Mouse (Mus musculus) yolk sac, embryonic 10.5 days (tissue): ENCODE results near the gene Ttc27.
"Not testable (repeated sequence)": the region's sequence is repeated elsewhere in the genome, so short reads cannot be mapped to it uniquely, and the experiment has no call there.

Experiments
- DNase-seq: peaks from one replicate; pipeline ENCODE4 v3.0.0-alpha.2; 2017; ENCODE audit warnings: low spot score

The Ttc27 gene

DNA sequence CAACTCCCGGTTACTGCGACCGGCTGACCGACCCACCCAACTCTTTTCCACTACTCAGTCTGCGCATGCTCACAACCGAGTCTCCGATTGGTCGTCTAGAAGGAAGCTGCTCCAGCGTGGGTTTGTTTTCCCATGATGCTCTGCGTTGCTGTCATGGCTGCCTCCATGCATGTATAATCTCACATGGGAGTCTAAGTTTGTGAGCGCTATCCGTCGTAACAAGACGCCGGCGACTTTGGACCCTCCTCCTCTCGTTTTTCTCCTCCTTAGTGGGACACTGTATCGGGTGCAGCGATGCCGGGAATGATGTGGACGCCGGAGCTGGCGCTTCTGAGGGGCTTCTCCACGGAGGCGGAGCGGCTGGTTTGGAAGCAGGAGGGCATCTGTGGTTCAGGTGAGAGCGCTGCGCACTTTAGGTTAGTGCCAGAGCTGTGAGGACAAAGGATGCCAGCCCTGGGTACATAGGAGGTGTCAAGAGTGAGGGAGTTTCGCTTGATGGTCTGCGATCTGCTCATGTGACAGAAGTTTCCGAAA, at the start of gene Ttc27:
TSS of gene Ttc27 (plus strand) at position 115 of the 534 bp plus-strand sequence.
- DNase-seq, result peak; percentile 94

- DNase-seq, result no peak
Measured at GRCm38 (mm10) chr17:74668010-74668409, 49.5 kb upstream of the Ttc27 start.

DNA sequence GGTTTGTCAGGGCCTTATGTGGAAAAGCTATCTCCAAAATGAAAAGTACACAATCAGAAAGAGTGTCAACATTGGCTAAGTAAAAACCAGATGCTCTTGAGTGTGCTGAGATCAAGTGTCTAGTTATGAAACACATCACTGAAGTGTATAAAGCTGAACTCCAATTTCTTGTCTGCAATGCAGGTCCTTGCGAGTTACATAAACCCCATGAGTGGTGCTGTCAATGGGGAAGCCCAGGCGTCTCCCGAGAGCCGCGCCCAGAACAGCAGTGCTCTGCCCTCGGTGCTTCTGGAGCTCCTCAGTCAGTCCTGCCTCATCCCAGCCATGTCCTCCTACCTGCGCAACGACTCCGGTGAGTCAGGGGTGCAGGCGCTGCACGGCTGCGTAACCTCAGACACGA, 47.5 kb upstream of the Ttc27 start:
- no peak for DNase-seq

DNA sequence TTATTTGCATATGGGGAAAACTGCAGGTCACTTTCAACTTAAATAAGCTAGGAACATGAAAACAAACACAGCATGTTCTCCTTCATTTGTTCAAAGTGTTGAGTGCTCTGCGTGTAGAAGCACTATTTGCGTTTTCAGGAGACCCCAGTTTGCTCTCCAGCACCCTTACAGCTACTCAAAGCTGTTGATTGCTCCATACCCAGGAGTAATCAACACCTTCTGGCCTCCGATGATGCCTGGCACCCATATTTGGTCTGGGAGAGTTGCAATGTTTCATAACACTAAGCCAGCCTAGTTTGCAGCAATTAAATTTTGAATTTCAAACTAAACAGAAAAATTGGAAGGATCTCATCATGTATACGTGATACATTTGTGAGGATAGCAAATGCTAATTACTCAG, 45.1 kb upstream of the Ttc27 start:
- no peak for DNase-seq

- no peak for DNase-seq
Measured at GRCm38 (mm10) chr17:74673251-74673650, 44.3 kb upstream of the Ttc27 start.

DNA sequence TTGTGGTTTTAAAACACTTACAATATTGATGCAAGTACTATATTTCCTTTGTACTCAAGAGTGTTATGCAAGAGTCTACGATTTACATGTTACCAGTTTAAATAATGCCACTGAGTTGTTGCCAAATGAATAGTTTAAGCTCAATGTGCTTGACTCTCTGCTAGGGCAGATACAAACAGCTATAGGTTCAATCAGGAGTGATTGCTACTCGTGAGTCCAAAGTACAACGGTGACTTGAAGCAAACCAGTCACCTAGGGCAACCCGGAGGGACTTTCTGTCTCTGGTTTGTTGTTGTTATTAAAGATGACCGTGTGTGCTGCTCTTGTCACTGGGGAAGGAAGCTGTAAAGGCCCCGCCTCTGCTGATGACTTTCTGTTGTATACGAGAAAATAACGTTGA, 39.5 kb upstream of the Ttc27 start:
- peak; percentile 19 for DNase-seq

DNA sequence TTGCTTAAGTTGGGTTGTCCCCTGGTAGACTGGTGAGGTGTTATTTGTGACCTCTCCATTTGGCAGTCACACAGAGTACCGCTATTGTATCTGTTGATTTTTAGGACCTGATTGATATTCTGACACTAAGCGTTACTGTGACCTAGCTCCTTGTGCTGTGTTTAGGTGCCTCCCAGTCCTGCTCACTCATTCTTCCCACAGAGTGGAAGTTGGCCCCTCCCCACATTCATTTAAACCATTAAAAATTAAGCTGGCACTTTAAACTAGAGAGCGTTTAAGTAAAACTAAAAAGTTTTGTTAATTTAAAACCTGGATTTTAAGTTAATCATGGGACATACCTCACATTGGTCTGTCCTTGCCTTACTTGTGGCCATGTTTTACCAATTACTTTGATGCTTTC, 32.6 kb upstream of the Ttc27 start:
- no peak for DNase-seq

DNA sequence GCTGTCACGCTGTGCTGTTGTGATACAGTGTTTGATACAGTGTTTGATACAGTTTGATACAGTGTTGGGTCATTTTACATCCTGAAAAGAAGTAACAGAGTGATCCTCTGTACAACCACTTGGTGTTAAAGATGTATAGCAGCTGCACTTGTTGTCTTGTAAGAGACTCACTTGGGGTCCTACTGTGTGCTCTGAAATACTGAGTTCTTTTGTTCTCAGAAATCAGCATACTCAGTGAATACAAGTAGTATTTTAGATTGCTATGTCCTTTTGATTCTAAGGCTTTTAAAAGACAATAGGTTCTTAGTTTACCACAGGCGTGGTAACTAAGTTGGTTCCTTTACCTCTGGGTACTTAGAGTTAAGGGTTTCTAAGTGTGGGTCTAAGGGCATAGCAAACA, 29.0 kb upstream of the Ttc27 start:
- DNase-seq, result no peak

GRCm38 (mm10) chr17:74689406-74689805, 28.1 kb upstream of the Ttc27 start:
- DNase-seq, result peak; percentile 18

DNA sequence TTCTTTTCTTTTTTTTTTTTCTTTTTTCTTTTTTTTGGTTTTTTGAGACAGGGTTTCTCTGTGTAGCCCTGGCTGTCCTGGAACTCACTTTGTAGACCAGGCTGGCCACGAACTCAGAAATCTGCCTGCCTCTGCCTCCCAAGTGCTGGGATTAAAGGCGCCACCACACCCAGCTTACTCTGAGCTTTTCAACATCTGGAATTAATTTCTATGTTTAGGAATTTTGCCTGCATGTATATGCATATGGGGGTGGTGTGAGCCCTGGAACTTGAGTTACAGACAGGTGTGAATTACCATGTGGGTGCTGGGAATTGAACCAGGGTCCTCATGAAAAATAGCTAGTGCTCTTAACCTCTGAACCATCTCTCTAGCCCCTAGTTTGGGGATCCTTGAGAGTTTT, 15.9 kb upstream of the Ttc27 start:
- DNase-seq, result not testable (repeated sequence)

- DNase-seq, result no peak
Measured at GRCm38 (mm10) chr17:74705480-74705879, 12.1 kb upstream of the Ttc27 start.

DNA sequence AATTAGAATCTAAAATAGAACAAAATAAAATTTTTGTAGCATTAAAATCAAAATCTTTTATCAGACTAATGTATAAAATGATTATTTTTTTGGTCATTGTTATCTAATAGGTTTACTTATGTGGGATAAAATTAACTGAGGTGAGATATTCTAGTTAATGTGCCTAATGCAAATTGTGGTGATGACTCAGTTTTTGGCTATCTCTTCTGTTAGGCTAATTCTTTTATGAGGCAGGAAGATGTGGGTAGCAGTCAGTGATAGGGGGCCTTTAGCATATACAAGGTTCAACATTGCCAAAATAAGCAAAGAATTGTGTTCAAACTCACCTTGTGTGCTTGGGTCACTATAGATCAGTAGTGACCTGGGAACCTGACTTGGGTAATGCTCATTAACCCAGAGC, 10.9 kb upstream of the Ttc27 start:
- no peak for DNase-seq

DNA sequence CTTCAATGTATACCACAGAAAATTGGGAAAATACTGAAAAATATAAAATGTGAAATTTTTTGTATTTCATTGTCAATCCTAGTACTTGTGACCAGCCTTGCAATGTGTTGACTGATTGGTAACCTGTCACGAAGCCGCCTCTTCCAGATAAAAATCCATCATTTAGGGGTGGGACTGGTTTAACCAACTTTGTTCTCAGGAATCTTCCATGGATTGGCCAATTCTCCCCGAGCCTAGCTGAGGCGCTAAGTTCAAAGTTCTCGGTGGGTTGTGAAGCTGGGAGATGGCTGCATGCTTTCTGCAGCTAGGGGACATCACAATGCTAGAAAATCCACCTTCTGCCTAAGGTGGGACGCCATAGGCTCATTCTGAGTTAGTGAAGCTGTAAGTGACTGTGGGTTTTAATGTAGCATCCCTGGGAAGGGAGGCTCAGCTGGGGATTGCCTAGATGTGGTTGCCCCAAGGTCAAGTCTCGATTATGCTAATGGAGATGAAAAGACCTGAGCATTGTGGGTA, 9.8 kb upstream of the Ttc27 start:
- DNase-seq, result no peak

- DNase-seq, result peak; percentile 11
Measured at GRCm38 (mm10) chr17:74710731-74711130, 6.8 kb upstream of the Ttc27 start.

DNA sequence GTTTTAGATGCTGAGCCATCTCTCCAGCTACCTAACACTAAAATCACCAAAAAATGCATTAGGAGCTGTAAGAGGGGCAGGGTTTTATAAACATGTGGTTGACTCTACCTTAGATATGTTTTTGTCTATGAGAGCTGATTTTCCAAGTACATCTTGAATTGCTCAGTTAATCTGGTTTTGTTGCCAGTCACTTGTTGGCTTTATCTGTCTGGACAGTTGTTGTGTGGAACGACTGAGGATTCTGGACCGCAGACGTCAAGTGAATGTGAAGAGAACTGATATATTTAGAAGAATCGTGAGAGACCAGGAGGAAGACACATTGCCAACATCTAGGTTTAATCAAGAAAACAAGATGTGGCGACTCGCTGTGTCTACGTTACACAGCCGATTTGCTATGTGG, 5.9 kb upstream of the Ttc27 start:
- no peak for DNase-seq

DNA sequence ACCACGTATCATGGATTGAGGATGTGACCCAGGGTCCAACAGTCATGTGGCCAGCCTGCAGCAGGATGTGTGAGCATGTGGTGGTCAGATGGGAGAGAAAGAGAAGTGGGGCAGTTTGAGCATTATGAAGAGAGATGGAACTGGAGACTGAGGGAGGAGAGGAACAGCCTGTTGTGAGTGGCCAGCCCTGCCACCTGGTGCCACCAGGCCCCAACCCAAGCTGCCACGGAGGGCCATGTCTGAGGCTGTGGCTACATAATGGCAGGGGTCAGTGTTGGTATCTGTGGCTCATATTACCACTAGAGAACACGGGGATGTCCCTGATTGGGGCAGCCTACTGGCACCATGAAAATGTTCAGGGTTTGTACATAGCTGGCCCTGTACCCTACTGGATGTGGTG, 2.4 kb upstream of the Ttc27 start:
- no peak for DNase-seq

DNA sequence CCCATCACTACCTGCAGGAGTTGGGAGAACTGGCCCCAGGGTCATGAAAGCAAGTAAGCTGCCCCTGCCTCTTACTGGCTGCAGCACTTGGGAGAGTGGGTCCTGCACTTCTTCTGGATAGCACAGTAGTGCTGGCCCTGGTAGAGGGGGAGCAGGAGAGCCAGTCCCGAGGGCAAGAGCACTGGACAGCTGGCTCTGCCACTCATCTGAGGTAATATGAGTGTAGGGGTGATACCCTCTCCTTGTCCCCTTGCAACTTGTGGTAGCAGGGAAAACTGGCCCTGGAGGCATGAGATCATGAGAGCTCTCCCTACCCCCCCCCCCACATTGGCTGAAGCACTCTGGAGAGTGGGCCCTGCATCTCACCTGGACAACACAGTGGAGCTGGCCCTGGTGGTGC, 1.8 kb upstream of the Ttc27 start:
- no peak for DNase-seq

DNA sequence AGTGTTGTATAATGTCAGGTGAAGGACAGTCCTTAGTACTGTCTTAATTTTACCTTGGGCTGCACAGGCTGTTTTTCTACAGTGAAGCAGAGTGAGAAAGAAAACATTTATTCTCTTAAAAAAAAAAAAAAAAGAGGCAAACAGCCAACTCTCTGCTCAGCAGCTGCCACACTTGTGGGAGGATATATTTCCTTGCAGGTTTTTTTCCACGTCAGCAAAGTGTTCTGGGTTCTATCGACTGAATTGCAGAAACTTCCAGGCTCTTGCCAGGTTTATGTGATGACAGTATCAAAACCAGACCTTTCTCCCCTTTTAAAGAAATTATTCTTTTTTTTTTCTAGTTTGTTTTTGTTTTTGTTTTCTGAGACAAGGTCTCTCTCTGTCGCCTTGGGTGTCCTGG, 889 bp upstream of the Ttc27 start:
- no peak for DNase-seq

GRCm38 (mm10) chr17:74717091-74717617, 378 bp upstream of the Ttc27 start:
- DNase-seq, result no peak

DNA sequence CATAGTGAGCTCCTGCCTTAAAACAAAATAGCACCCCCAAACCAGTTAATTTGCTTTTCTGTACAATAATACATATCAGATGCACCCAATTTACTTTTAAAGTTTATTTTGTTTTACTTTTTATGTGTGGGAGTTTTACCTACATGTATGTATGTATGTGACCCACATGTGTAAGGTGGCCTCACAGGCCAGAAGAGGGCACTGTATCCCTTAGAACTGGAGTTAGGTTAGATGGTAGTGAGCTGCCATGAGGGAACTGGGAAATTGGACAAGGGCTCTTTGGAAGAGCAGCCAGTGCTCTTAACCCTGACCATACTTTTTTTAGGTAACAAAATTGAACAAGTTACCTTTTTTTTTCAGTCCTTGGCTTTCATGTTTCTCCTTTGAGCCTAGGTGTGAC, 15.3 kb downstream of the Ttc27 start:
- DNase-seq, result no peak

DNA sequence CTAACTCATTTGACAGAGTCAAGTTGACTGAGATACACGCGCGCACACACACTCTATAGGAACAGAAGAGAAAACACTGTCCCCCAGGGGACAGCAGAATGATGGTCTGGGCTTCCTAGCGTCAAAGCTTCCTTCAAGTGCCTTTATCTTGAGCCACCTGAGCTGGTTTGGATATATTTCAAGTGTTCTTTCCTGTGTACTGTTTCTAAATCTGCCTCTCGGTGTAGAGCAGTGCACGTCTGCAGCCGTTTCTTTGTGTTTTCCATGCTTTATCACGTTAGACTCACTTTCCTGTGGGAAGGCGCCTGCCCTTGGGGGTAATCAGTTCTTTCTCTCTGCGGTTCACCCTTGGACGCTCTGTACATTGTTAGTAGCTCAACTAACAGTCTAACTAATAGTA, 17.9 kb downstream of the Ttc27 start:
- DNase-seq, result no peak

GRCm38 (mm10) chr17:74749659-74750058, 32.1 kb downstream of the Ttc27 start:
- DNase-seq, result no peak

DNA sequence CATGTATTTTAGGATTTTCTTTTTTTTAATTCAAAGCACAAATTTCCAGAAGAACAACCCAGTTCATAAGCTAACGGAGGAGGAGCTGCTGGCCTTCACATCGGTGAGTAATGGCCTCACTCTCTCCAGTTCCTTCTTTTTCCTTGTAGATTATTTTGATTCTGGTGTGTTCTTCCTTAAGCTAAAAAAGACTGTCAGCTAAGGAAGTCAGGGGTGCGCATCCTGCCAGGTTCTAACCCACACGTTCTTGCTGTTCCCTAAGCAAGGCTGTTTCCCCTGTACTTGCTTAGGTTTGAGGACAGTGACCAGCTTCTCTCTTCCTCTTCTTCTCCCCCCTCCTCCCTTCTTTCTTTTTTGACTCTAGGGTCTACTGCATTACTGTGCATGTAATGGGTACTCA, 33.5 kb downstream of the Ttc27 start:
- DNase-seq, result no peak

GRCm38 (mm10) chr17:74752906-74753627, 35.5 kb downstream of the Ttc27 start:
- no peak for DNase-seq
